Mouse (Mus musculus): ENCODE measurements around the gene Zfp385c. TPM values are rescaled to one million over a fixed set of nuclear protein-coding genes. Genes with fewer than 3 reads are reported as not detected.
"Not testable (repeated sequence)": the region's sequence is repeated elsewhere in the genome, so short reads cannot be mapped to it uniquely, and the experiment has no call there.

The Zfp385c gene
- polyA plus RNA-seq, 1 experiment from 2014 or later = 0.41 TPM

DNA sequence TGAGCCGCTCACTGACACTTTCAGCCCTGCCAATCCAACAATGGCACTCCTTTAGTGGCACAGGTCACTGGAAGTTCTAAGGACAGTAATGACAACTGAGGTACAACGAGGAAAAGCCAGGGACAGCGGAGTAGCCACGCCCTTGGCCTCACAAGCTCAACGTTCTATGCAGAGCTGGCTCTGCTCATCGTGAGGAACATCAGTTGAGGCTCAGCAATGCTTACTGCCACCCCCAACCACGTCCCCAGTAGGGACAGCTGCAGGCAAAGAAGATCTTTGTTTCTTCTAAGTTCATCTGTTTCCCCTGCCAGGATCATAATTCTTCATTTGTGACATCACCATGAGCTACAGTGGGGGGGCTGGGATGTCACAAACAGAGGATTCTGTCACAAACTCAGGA is 97.6 kb downstream of the Zfp385c start:
- Histone ChIP-seq H3K4me1 (no peaks in the 10 kb centered on the region), H3K4me3 (no peak overlapping the region), H3K27ac (no peak overlapping the region), H3K36me3 (replicated peaks) (peaks cover 100% of the 10 kb centered on the region), H3K9me3 (no peaks in the 10 kb centered on the region), H3K27me3 (ENCODE audit: poor library complexity, severe bottlenecking) (no peaks in the 10 kb centered on the region)
- WGBS = 93% methylated on average over 7 of the region's 7 CpGs
- DNase-seq (ENCODE audit: extremely low spot score, low spot score) = no peak

DNA sequence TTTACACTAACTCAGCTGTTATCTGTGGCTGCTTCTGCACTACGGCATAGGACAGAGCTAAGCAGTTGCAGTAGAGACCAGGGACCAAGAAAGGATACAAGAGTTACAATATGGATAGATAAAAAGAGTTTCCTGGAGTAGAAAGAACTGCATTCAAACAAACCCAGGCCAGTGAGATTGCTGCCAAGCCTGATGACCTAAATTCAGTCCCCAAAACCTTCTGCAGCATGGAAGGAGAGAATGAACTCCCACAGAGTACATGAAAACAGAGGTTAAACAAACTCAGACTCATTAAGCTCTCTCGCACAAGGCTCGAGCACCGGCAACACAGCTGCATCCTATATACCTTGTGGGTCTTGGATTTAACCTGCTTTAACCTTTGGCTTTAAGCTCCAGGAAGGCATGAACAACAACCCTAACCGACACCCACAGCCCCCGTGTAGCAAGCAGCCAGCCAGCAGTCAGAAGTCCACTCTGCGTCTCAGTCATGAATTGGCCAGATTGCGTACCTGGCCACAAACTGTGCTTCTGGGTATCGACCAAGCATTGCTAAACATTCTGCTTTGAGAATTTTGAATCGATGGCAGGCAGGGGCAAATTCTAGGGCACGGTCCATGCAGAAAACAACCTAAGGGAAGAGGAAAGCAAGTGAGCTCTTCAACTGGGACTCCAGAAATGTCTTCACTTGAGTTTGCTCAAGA is 99.8 kb downstream of the Zfp385c start:
- Histone ChIP-seq H3K27ac (no peak overlapping the region), H3K36me3 (replicated peaks) (peaks cover 100% of the 10 kb centered on the region), H3K27me3 (ENCODE audit: poor library complexity, severe bottlenecking) (no peaks in the 10 kb centered on the region), H3K9me3 (no peaks in the 10 kb centered on the region), H3K4me3 (no peak overlapping the region), H3K4me1 (no peaks in the 10 kb centered on the region)
- no peak for DNase-seq (ENCODE audit: extremely low spot score, low spot score)
- 93% methylated on average over 11 of the region's 11 CpGs for WGBS

DNA sequence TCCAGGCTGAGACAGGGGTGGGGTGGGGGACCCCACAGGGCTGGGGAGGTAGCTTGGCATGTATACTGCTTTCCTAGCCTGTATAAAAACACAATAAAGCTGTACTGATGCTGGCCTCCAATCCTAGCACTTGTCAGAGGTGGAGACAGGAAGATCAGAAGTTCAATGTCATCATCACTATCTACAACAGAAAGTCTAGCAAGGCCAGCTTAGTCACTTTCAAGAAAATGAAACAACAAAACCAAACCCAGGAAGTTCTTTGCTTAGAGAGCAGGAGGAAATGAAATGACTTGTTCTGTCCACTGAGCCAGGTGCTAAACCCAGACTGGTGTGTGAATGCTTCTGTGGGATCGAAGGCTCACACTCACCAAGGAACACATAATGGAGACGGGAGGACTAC is 103.8 kb downstream of the Zfp385c start:
- Histone ChIP-seq H3K4me3 (no peak overlapping the region), H3K27me3 (ENCODE audit: poor library complexity, severe bottlenecking) (no peaks in the 10 kb centered on the region), H3K36me3 (replicated peaks) (peaks cover 100% of the 10 kb centered on the region), H3K4me1 (no peaks in the 10 kb centered on the region), H3K9me3 (no peaks in the 10 kb centered on the region), H3K27ac (no peak overlapping the region)
- no peak for DNase-seq (ENCODE audit: extremely low spot score, low spot score)
- 92% methylated on average over 2 of the region's 2 CpGs for WGBS

DNA sequence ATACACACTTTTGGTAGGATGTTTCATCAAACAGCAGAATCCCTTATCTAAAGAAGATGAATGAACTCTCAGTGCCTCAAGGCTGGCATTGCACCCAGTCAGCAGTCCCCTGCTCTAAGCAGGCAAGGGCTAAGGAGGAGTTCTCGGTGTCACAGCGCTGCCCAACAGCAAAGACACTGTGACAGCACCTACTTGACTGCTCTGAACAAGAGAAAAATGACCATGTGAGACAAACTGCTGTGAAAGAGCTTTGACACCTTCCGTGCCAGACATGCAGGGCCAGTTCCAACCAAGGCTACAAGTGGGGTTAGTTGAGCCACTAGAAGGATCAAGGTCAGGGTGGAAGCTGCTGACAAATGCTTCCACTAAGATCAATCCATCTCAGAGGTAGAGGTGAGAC is 107.1 kb downstream of the Zfp385c start:
- H3K27ac ChIP-seq = no peak overlapping the region
- no peaks in the 10 kb centered on the region for H3K4me1 ChIP-seq
- peaks cover 100% of the 10 kb centered on the region for H3K36me3 ChIP-seq (replicated peaks)
- no peaks in the 10 kb centered on the region for H3K9me3 ChIP-seq
- no peak overlapping the region for H3K4me3 ChIP-seq
- no peaks in the 10 kb centered on the region for H3K27me3 ChIP-seq (ENCODE audit: poor library complexity, severe bottlenecking)
- 99% methylated on average over 3 of the region's 3 CpGs for WGBS
- no peak for DNase-seq (ENCODE audit: extremely low spot score, low spot score)

DNA sequence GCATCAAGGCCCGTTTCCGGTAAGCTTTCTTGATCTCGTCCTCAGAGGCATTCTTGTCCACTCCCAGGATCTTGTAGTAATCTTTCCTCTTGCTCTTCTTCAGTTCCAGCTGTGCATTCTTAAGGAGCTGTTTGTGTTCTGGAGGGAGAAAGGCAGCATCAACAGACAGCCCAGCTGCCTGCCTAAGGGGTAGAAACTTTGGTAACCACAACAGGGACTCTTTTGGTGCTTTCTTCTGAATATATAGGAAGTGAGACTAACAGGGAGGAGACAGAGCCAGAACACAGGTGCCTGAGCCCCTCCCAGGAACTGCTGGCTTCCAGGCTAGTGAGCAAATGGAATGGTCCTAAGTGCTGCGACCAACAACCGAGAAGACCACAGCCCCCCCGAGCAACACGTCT is 107.7 kb downstream of the Zfp385c start:
- WGBS = 93% methylated on average over 7 of the region's 7 CpGs
- H3K36me3 ChIP-seq (replicated peaks) = peaks cover 100% of the 10 kb centered on the region
- H3K27me3 ChIP-seq (ENCODE audit: poor library complexity, severe bottlenecking) = no peaks in the 10 kb centered on the region
- no peak for DNase-seq (ENCODE audit: extremely low spot score, low spot score)
- no peak overlapping the region for H3K4me3 ChIP-seq
- no peaks in the 10 kb centered on the region for H3K9me3 ChIP-seq
- no peaks in the 10 kb centered on the region for H3K4me1 ChIP-seq
- no peak overlapping the region for H3K27ac ChIP-seq

DNA sequence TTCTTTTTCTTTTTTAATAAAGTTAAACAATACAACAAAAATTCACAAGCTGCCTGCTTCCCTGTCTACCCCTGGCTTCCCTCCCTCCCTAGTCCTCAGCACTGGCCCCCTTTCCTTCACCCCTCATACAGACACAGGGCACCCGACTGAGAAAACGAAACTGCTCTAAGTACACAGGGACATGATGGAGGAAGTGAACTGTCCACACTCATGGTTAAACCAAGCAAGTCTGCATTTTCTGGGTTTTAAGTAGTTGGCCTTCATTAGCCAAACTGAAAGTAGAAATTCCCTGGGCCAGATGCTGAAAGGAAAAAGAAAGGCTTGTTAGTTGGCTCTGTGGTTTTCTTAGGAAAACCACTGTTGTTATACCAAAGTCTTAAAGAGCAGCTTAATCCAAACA is 109.4 kb downstream of the Zfp385c start:
- Histone ChIP-seq H3K4me3 (no peak overlapping the region), H3K27ac (no peak overlapping the region), H3K9me3 (no peaks in the 10 kb centered on the region), H3K36me3 (replicated peaks) (peaks cover 100% of the 10 kb centered on the region), H3K4me1 (no peaks in the 10 kb centered on the region), H3K27me3 (ENCODE audit: poor library complexity, severe bottlenecking) (no peaks in the 10 kb centered on the region)
- no peak for DNase-seq (ENCODE audit: extremely low spot score, low spot score)
- 94% methylated on average over 2 of the region's 2 CpGs for WGBS

DNA sequence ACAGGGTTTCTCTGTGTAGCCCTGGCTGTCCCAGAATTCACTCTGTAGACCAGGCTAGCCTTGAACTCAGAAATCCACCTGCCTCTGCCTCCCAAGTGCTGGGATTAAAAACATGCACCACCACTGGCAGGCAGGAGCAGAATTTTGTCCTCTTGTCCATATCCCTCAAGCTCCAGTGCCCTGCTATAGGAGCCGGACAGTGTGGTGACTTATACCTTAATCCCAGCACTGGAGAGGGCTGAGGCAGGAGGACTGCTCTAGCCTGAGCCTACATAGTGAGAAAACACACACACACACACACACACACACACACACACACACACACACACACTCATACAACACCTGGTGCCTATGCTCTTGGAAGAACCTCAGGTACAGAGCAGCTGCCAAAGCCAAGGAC is 109.8 kb downstream of the Zfp385c start:
- WGBS = 97% methylated on average over 1 of the region's 1 CpGs

DNA sequence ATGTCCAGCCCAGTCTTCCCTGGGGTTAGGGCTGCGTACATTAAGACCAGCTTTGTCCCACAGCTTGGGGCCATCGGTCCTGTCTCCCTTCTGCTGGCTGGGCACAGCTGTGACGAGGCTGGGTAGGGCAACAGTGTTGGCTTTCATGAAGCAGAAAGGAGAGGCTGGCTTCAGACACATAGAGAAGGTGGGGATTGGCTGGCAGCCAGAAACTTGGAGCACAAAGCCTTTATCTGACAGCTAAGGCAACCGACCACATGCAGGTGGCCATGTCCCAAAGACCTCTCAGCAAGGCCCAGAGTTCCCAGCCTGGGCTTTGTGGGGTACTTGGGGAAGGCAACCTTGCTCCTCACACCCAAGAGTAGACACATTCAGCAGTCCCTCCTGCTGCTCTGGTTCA is 110.5 kb downstream of the Zfp385c start:
- H3K27ac ChIP-seq = no peak overlapping the region
- H3K27me3 ChIP-seq (ENCODE audit: poor library complexity, severe bottlenecking) = 0 out of 2 replicates have a peak, but pooled peaks cover 2% of the 10 kb centered on the region
- H3K4me3 ChIP-seq = no peak overlapping the region
- H3K4me1 ChIP-seq = no peaks in the 10 kb centered on the region
- no peak for DNase-seq (ENCODE audit: extremely low spot score, low spot score)
- H3K9me3 ChIP-seq = no peaks in the 10 kb centered on the region
- WGBS = 95% methylated on average over 4 of the region's 4 CpGs
- peaks cover 98% of the 10 kb centered on the region for H3K36me3 ChIP-seq (replicated peaks)

More for the DNA sequence above, 109.8 kb downstream of the Zfp385c start:
- H3K4me3 ChIP-seq; H3K4me1 ChIP-seq; H3K27ac ChIP-seq; DNase-seq (ENCODE audit: extremely low spot score, low spot score); H3K27me3 ChIP-seq (ENCODE audit: poor library complexity, severe bottlenecking); H3K9me3 ChIP-seq: not testable (repeated sequence)
- peaks cover 98% of the 10 kb centered on the region for H3K36me3 ChIP-seq (replicated peaks)

DNA sequence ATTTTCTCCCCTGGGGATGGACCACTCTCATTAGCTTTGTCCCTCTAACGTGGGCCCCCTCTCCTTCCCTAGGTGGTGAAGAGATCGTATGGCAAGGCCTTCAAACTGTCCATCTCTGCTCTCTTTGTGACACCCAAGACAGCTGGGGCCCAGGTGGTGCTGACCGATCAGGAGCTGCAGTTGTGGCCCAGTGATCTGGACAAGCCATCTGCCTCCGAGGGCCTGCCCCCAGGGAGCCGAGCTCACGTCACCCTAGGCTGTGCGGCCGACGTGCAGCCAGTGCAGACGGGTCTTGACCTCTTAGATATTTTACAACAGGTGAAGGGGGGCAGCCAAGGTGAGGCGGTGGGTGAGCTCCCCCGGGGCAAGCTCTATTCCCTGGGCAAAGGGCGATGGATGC is 112.0 kb downstream of the Zfp385c start:
- Histone ChIP-seq H3K4me3 (no peak overlapping the region), H3K4me1 (peaks cover 12% of the 10 kb centered on the region), H3K9me3 (no peaks in the 10 kb centered on the region), H3K27ac (no peak overlapping the region), H3K36me3 (replicated peaks) (peaks cover 89% of the 10 kb centered on the region), H3K27me3 (ENCODE audit: poor library complexity, severe bottlenecking) (peaks cover 16% of the 10 kb centered on the region)
- no peak for DNase-seq (ENCODE audit: extremely low spot score, low spot score)
- WGBS = 95% methylated on average over 13 of the region's 13 CpGs

DNA sequence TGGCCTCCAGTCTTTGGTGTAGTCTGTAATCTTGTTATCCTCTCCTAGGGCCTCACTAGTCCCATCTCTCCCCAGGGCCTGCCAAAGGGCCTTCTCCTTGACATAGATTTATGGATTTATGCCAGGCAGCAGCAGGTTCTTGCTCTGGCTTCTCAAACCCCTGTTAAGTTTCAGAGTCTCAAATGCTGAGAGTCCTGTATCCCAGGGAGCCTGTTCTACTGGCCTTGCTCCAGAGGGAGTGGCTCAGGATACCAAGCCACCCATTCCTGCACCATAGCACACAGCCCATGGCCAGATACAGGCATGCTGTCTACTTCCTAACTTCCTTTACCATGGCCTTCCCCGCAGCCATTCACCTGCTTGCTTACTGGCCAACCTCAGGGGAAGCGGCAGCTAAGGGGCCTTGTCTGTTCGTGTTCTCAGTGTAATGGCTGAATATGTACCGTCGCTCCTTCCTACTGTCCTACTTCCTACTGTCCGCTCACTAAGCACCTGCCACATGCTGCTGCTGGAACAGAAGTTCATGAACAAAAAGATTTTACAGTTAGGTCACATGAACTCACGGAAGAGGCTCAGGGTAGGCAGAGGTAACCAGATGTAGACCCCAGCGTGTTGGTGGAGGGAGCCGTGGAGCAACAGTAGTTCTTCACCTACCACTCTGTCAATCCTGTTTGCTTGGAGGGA is 113.0 kb downstream of the Zfp385c start:
- no peak for DNase-seq (ENCODE audit: extremely low spot score, low spot score)
- Histone ChIP-seq H3K4me1 (peaks cover 21% of the 10 kb centered on the region), H3K27ac (no peak overlapping the region), H3K4me3 (no peak overlapping the region), H3K36me3 (replicated peaks) (peaks cover 79% of the 10 kb centered on the region), H3K27me3 (ENCODE audit: poor library complexity, severe bottlenecking) (peaks cover 17% of the 10 kb centered on the region), H3K9me3 (no peaks in the 10 kb centered on the region)
- WGBS = 94% methylated on average over 9 of the region's 9 CpGs

DNA sequence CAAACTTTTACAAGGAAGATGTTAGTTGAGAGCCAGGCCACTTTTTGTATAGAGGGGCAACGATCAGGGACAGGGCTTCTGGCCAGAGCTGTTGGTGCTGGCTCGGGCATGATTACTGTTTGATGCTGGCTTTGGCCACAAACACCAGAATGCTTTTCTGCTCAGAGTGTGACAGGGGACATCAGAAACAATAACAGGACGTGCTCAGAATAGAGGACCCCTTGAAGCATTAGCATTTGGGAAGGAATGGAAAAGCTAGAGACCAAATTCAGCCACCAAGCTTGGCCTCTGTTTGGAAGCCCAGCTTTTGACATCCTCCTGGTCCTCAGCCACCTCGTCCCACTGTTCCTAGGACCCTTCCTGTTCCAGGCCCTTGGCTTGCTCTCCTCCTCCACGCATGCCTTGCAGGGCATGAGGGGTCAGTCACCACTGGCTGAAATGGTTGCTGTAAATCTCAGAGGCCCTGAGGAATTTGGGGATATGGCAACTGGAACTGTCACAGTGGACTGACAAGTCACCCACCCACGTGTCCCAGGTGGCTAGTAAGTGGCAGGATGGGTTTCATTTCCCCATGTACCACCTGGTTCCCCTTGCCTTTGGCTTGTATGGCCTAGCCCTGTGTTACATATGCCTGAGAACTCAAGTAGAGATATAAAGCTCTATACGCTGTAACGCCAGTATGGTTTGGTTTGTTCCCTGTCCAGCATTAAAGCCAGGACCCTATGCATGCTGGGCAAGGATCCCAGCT is 114.2 kb downstream of the Zfp385c start:
- no peak overlapping the region for H3K27ac ChIP-seq

More for the DNA sequence above, 114.2 kb downstream of the Zfp385c start:
- peaks cover 66% of the 10 kb centered on the region for H3K36me3 ChIP-seq (replicated peaks)
- 81% methylated on average over 8 of the region's 8 CpGs for WGBS
- no peak overlapping the region for H3K4me3 ChIP-seq
- no peaks in the 10 kb centered on the region for H3K9me3 ChIP-seq
- peaks cover 21% of the 10 kb centered on the region for H3K4me1 ChIP-seq
- DNase-seq (ENCODE audit: extremely low spot score, low spot score) = no peak
- peaks cover 18% of the 10 kb centered on the region for H3K27me3 ChIP-seq (ENCODE audit: poor library complexity, severe bottlenecking)

All from forebrain, embryonic 10.5 days (tissue).